Mouse (Mus musculus): ENCODE results near the gene Dnal1. TPM values are rescaled to one million over a fixed set of nuclear protein-coding genes. Genes with fewer than 3 reads are reported as not detected.

Gene Dnal1
- polyA plus RNA-seq (2014; fragmentation: Illumina TruSeq; extraction: RNeasy Lipid Tissue Mini Kit (QIAGEN cat#74804); ENCODE audit: low read depth, low replicate concordance): 1.4 TPM

GRCm38 (mm10) chr12:84114153-84114994 is at the start of gene Dnal1:
Dnal1 (plus strand) TSS chr12:84114366.

GRCm38 (mm10) chr12:84068986-84069385 is 45.2 kb upstream of the Dnal1 start, which contains the start of gene Acot5:
Acot5 (plus strand) TSS chr12:84069325.

GRCm38 (mm10) chr12:84100604-84101492 is 13.3 kb upstream of the Dnal1 start, which contains the start of gene Acot6:
Acot6 (plus strand) TSS chr12:84100654.

GRCm38 (mm10) chr12:84147954-84148621 is 33.9 kb downstream of the Dnal1 start, which contains the start of gene Pnma1:
Pnma1 (minus strand) TSS chr12:84148489.

Other genes starting within 250 kb of the Dnal1 start
- gene Numb, start 192.4 kb upstream of the Dnal1 start, polyA plus RNA-seq (2014; fragmentation: Illumina TruSeq; extraction: RNeasy Lipid Tissue Mini Kit (QIAGEN cat#74804); ENCODE audit: low read depth, low replicate concordance): 17.6 TPM
- gene Riox1, start 163.8 kb upstream of the Dnal1 start, polyA plus RNA-seq (2014; fragmentation: Illumina TruSeq; extraction: RNeasy Lipid Tissue Mini Kit (QIAGEN cat#74804); ENCODE audit: low read depth, low replicate concordance): 1.3 TPM
- gene Heatr4, start 129.5 kb upstream of the Dnal1 start, polyA plus RNA-seq (2014; fragmentation: Illumina TruSeq; extraction: RNeasy Lipid Tissue Mini Kit (QIAGEN cat#74804); ENCODE audit: low read depth, low replicate concordance): not detected
- gene Acot2, start 126.5 kb upstream of the Dnal1 start, polyA plus RNA-seq (2014; fragmentation: Illumina TruSeq; extraction: RNeasy Lipid Tissue Mini Kit (QIAGEN cat#74804); ENCODE audit: low read depth, low replicate concordance): 2.5 TPM
- gene Acot1, start 104.9 kb upstream of the Dnal1 start, polyA plus RNA-seq (2014; fragmentation: Illumina TruSeq; extraction: RNeasy Lipid Tissue Mini Kit (QIAGEN cat#74804); ENCODE audit: low read depth, low replicate concordance): 68.6 TPM
- gene Acot4, start 76.0 kb upstream of the Dnal1 start, polyA plus RNA-seq (2014; fragmentation: Illumina TruSeq; extraction: RNeasy Lipid Tissue Mini Kit (QIAGEN cat#74804); ENCODE audit: low read depth, low replicate concordance): 80.2 TPM
- gene Gm49366, start 75.4 kb upstream of the Dnal1 start, polyA plus RNA-seq (2014; fragmentation: Illumina TruSeq; extraction: RNeasy Lipid Tissue Mini Kit (QIAGEN cat#74804); ENCODE audit: low read depth, low replicate concordance): not detected
- gene Acot3, start 62.2 kb upstream of the Dnal1 start, polyA plus RNA-seq (2014; fragmentation: Illumina TruSeq; extraction: RNeasy Lipid Tissue Mini Kit (QIAGEN cat#74804); ENCODE audit: low read depth, low replicate concordance): 49.5 TPM
- not detected for gene Acot5, start 45.0 kb upstream of the Dnal1 start, polyA plus RNA-seq (2014; fragmentation: Illumina TruSeq; extraction: RNeasy Lipid Tissue Mini Kit (QIAGEN cat#74804); ENCODE audit: low read depth, low replicate concordance)
- 2.0 TPM for gene Acot6, start 13.7 kb upstream of the Dnal1 start, polyA plus RNA-seq (2014; fragmentation: Illumina TruSeq; extraction: RNeasy Lipid Tissue Mini Kit (QIAGEN cat#74804); ENCODE audit: low read depth, low replicate concordance)
- not detected for gene Pnma1, start 34.1 kb downstream of the Dnal1 start, polyA plus RNA-seq (2014; fragmentation: Illumina TruSeq; extraction: RNeasy Lipid Tissue Mini Kit (QIAGEN cat#74804); ENCODE audit: low read depth, low replicate concordance)
- 3.2 TPM for gene Elmsan1, start 104.5 kb downstream of the Dnal1 start, polyA plus RNA-seq (2014; fragmentation: Illumina TruSeq; extraction: RNeasy Lipid Tissue Mini Kit (QIAGEN cat#74804); ENCODE audit: low read depth, low replicate concordance)
- 87.0 TPM for gene Ptgr2, start 170.9 kb downstream of the Dnal1 start, polyA plus RNA-seq (2014; fragmentation: Illumina TruSeq; extraction: RNeasy Lipid Tissue Mini Kit (QIAGEN cat#74804); ENCODE audit: low read depth, low replicate concordance)
- gene Zfp410, start 202.5 kb downstream of the Dnal1 start, polyA plus RNA-seq (2014; fragmentation: Illumina TruSeq; extraction: RNeasy Lipid Tissue Mini Kit (QIAGEN cat#74804); ENCODE audit: low read depth, low replicate concordance): 13.7 TPM
- 2.3 TPM for gene Coq6, start 247.3 kb downstream of the Dnal1 start, polyA plus RNA-seq (2014; fragmentation: Illumina TruSeq; extraction: RNeasy Lipid Tissue Mini Kit (QIAGEN cat#74804); ENCODE audit: low read depth, low replicate concordance)
- 0.50 TPM for gene Fam161b, start 247.5 kb downstream of the Dnal1 start, polyA plus RNA-seq (2014; fragmentation: Illumina TruSeq; extraction: RNeasy Lipid Tissue Mini Kit (QIAGEN cat#74804); ENCODE audit: low read depth, low replicate concordance)

Measured in liver, adult 10 weeks (tissue).